Mouse (Mus musculus) heart, embryonic 15.5 days (tissue): ENCODE data around the gene Cers6. TPM values are rescaled to one million over a fixed set of nuclear protein-coding genes. Genes with fewer than 3 reads are reported as not detected.

ENCODE experiments used
- ATAC-seq: fragments of 200-750 bp; cut with Nextera tagmentation; replicated peaks from 2 replicates; pipeline ENCODE4 v1.8.0; 2017; ENCODE audit warnings: low read depth, moderate TSS enrichment; ENCODE audit not compliant: insufficient number of reproducible peaks, insufficient read depth, low FRiP score
- H3K27ac ChIP-seq: fragments of 300-500 bp; sonication (generic); 2 replicates; pipeline ENCODE4 v1.5.1; 2015; ENCODE audit warnings: mild to moderate bottlenecking, inconsistent platforms
- H3K27me3 ChIP-seq: fragments of 300-500 bp; sonication (generic); 2 replicates; pipeline ENCODE4 v1.6.1; 2015; ENCODE audit warnings: inconsistent platforms
- H3K36me3 ChIP-seq: fragments of 300-500 bp; sonication (generic); 2 replicates; pipeline ENCODE4 v1.6.1; 2015; ENCODE audit warnings: mild to moderate bottlenecking, inconsistent platforms
- H3K4me1 ChIP-seq: fragments of 300-500 bp; sonication (generic); replicated peaks from 2 replicates; pipeline ENCODE4 v1.6.1; 2015; ENCODE audit warnings: inconsistent platforms
- H3K4me2 ChIP-seq: fragments of 300-500 bp; sonication (generic); 2 replicates; pipeline ENCODE4 v1.6.1; 2015; ENCODE audit warnings: inconsistent platforms, mild to moderate bottlenecking, moderate library complexity
- H3K4me3 ChIP-seq: fragments of 300-500 bp; sonication (generic); 2 replicates; pipeline ENCODE4 v1.5.1; 2015; ENCODE audit warnings: mild to moderate bottlenecking, inconsistent platforms
- H3K9ac ChIP-seq: fragments of 300-500 bp; sonication (generic); 2 replicates; pipeline ENCODE4 v1.6.1; 2015; ENCODE audit warnings: mild to moderate bottlenecking, inconsistent platforms
- H3K9me3 ChIP-seq: fragments of 300-500 bp; sonication (generic); replicated peaks from 2 replicates; pipeline ENCODE4 v1.6.1; 2016; ENCODE audit warnings: inconsistent platforms
- WGBS: fragments of 180-500 bp; shearing (Covaris S2); methylation state at CpG from one replicate; pipeline ENCODE4 v1.1.7; 2015; ENCODE audit warnings: mixed read lengths; 5-methylcytosine and 5-hydroxymethylcytosine counted together
- polyA plus RNA-seq: library from polyadenylated mRNA; unstranded; fragments of >200 nt; fragmentation: Nextera tagmentation; extraction: Ambion mirVana; gene quantifications from 2 replicates; pipeline ENCODE4 v1.2.1, GENCODE M21; 2015

Gene Cers6
- polyA plus RNA-seq, 1 experiment from 2014 or later, result 19.2 TPM

- Histone ChIP-seq H3K9ac (no peak overlapping the region), H3K9me3 (no peaks in the 10 kb centered on the region), H3K4me1 (peaks cover 19% of the 10 kb centered on the region), H3K4me3 (no peak overlapping the region), H3K27me3 (no peaks in the 10 kb centered on the region), H3K4me2 (no peak overlapping the region), H3K27ac (no peak overlapping the region), H3K36me3 (no peaks in the 10 kb centered on the region)
- no peak for ATAC-seq
- WGBS, result 76% methylated on average over 6 of the region's 6 CpGs
These were observed 41.3 kb downstream of the Cers6 start for GRCm38 (mm10) chr2:68902546-68902945.

- no peak for ATAC-seq
- no peak overlapping the region for H3K4me3 ChIP-seq
- no peaks in the 10 kb centered on the region for H3K36me3 ChIP-seq
These were observed 45.7 kb downstream of the Cers6 start for GRCm38 (mm10) chr2:68906921-68907320.

DNA sequence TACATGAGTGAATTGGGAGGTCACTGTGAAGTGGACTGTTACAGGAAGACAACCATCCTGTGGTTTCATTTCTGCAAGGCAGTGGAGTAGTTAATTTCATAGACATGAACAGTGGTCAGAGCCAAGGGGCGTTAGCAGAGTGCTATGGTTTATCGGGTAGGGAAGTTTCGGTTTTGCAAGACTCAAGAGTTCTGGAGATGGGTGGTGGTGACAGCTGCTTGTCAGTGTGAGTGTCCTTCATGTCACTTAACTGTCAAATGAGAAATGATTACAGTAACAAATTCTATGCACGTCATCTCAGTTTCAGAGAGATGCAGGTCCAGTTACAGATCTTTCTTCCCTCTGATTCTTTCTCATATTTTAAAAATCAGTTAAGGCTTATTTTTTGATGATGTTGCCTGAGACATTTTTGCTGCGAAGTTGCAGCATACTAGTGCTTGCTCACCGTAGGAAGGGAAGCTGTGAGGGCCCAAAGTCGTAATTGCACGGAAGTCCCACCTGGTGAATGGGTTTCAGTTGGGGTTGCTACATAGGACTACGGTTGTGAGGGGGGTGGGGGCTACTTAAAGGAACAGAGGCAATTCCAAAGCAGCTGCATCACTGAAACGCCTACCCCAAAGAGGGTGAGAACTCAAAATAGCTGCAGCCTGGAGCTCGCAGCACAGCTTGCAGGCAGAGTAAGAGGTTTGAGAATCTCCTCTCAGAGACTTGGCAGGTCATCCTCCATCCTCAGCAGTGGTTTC lies 46.7 kb downstream of the Cers6 start:
- no peaks in the 10 kb centered on the region for H3K9me3 ChIP-seq
- no peaks in the 10 kb centered on the region for H3K36me3 ChIP-seq
- H3K4me1 ChIP-seq, result peaks cover 19% of the 10 kb centered on the region
- H3K27ac ChIP-seq, result peak overlapping the region; percentile 29; the same call in 1 of the 2 replicates
- WGBS, result 33% methylated on average over 11 of the region's 11 CpGs
- H3K4me3 ChIP-seq, result peak overlapping the region; percentile 26
- H3K9ac ChIP-seq, result no peak overlapping the region
- ATAC-seq, result no peak; the same call in 1 of the 2 replicates
- H3K4me2 ChIP-seq, result peak overlapping the region; percentile 57
- no peaks in the 10 kb centered on the region for H3K27me3 ChIP-seq

More at GRCm38 (mm10) chr2:68906921-68907320, 45.7 kb downstream of the Cers6 start:
- 77% methylated on average over 3 of the region's 3 CpGs for WGBS
- H3K9me3 ChIP-seq, result no peaks in the 10 kb centered on the region
- no peaks in the 10 kb centered on the region for H3K27me3 ChIP-seq
- H3K27ac ChIP-seq, result no peak overlapping the region
- peaks cover 20% of the 10 kb centered on the region for H3K4me1 ChIP-seq
- H3K9ac ChIP-seq, result no peak overlapping the region
- no peak overlapping the region for H3K4me2 ChIP-seq

DNA sequence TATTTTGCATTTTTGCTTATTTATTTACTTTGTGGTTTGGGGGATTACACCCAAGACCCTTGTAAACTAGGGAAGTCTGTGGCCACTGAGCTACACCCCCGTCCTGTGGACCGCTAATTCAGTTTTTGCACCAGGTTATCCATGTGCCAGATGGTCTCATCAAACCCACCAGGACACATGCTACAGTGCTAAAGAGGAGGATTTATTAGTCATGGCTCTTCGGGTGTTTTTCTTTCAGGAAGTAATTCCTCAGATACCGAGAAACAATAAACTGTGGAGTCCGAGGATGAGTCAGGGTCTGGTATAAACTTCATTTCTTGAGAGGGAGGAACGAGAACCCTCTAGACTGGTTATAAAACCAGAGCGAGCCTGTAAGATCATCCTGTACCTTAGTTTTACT lies 49.5 kb downstream of the Cers6 start:
- peaks cover 19% of the 10 kb centered on the region for H3K4me1 ChIP-seq
- H3K27ac ChIP-seq, result no peak overlapping the region
- no peak overlapping the region for H3K4me3 ChIP-seq
- ATAC-seq, result no peak
- H3K9ac ChIP-seq, result no peak overlapping the region
- no peak overlapping the region for H3K4me2 ChIP-seq
- no peaks in the 10 kb centered on the region for H3K36me3 ChIP-seq
- H3K9me3 ChIP-seq, result no peaks in the 10 kb centered on the region
- 69% methylated on average over 7 of the region's 7 CpGs for WGBS
- H3K27me3 ChIP-seq, result no peaks in the 10 kb centered on the region

DNA sequence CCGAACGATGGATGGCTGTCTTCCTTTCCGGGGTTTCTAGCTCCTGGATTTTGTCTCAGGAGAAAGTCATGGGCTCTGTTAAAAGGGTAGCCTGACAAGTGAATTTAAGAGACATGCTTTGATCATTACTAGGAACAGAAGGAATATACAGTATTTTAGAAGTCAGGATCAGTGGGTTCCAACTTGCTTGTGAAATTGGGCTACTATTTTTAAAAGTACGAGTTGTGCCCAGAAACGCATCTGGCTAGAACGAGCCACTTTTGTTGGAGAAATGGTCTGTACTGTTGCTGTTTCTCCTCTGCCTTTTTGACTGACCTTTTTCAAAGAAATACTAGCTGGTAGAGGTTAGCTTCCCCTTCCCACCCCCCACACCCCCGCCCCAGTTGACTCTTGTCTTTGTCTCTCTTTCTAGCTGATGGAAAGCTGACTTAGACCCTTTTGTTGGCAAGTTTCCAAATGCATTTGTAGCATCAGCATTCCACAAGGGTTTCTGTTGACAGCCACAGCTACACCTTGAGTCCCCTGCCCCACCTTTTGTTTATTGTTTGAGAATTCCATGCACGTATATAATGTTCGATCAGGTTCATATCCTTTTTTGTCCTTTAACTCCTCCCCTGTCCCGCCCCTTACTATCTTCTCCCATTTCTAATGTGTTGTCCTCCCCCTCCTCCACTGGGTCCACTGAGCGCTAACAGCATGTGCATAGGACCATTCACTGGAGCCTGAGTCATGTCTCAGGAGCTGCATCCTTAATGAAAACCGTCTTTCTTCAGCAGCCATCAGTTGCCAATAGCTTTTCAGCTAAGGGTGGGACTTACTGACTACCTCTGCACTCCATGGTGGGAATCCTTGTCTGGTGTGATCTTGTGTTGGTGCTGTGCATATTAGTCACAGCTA lies 50.6 kb downstream of the Cers6 start:
- Histone ChIP-seq H3K9me3 (no peaks in the 10 kb centered on the region), H3K9ac (no peak overlapping the region), H3K4me3 (no peak overlapping the region), H3K27ac (no peak overlapping the region), H3K4me2 (no peak overlapping the region), H3K27me3 (no peaks in the 10 kb centered on the region), H3K36me3 (no peaks in the 10 kb centered on the region), H3K4me1 (peaks cover 23% of the 10 kb centered on the region)
- no peak for ATAC-seq
- 69% methylated on average over 12 of the region's 12 CpGs for WGBS

GRCm38 (mm10) chr2:68915742-68916141 lies 54.5 kb downstream of the Cers6 start:
- H3K9me3 ChIP-seq, result no peaks in the 10 kb centered on the region
- H3K27ac ChIP-seq, result no peak overlapping the region
- no peak for ATAC-seq
- no peak overlapping the region for H3K4me2 ChIP-seq
- H3K9ac ChIP-seq, result no peak overlapping the region
- no peaks in the 10 kb centered on the region for H3K36me3 ChIP-seq
- H3K4me1 ChIP-seq, result peaks cover 16% of the 10 kb centered on the region
- no peak overlapping the region for H3K4me3 ChIP-seq
- H3K27me3 ChIP-seq, result no peaks in the 10 kb centered on the region

- Histone ChIP-seq H3K27me3 (no peaks in the 10 kb centered on the region), H3K4me1 (peaks cover 16% of the 10 kb centered on the region), H3K9ac (no peak overlapping the region), H3K4me3 (no peak overlapping the region), H3K36me3 (no peaks in the 10 kb centered on the region), H3K4me2 (no peak overlapping the region), H3K9me3 (no peaks in the 10 kb centered on the region), H3K27ac (no peak overlapping the region)
- no peak for ATAC-seq
- WGBS, result 83% methylated on average over 3 of the region's 3 CpGs
These were observed 55.1 kb downstream of the Cers6 start for GRCm38 (mm10) chr2:68916299-68916698.

DNA sequence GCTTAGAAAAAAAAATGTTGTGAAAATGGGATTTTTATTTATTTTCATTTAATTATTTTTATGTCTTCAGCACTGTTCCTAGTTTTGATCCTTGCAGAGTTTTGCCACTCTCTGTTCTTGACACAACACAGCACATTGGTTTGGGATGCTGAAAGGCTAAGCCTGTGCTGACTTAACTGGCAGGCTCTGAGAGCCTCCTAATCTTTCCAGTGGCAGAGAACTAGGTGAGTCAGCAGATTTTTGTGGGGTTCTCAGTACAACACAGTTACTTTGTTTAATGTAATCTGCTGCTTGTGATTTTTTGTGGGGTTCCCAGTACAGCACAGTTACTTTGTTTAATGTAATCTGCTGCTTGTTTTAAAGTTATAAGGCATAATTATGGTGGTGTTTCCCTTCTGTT lies 55.8 kb downstream of the Cers6 start:
- no peaks in the 10 kb centered on the region for H3K9me3 ChIP-seq
- H3K27me3 ChIP-seq, result no peaks in the 10 kb centered on the region
- H3K4me1 ChIP-seq, result peaks cover 10% of the 10 kb centered on the region
- no peak overlapping the region for H3K4me3 ChIP-seq
- no peaks in the 10 kb centered on the region for H3K36me3 ChIP-seq
- no peak overlapping the region for H3K9ac ChIP-seq
- no peak overlapping the region for H3K4me2 ChIP-seq
- H3K27ac ChIP-seq, result no peak overlapping the region
- ATAC-seq, result no peak

- no peak overlapping the region for H3K4me2 ChIP-seq
- H3K9ac ChIP-seq, result no peak overlapping the region
- H3K9me3 ChIP-seq, result no peaks in the 10 kb centered on the region
- peaks cover 9% of the 10 kb centered on the region for H3K4me1 ChIP-seq
- no peak overlapping the region for H3K4me3 ChIP-seq
- H3K36me3 ChIP-seq, result no peaks in the 10 kb centered on the region
- no peak for ATAC-seq
- H3K27me3 ChIP-seq, result no peaks in the 10 kb centered on the region
- H3K27ac ChIP-seq, result no peak overlapping the region
- 87% methylated on average over 4 of the region's 4 CpGs for WGBS
These were observed 56.3 kb downstream of the Cers6 start for GRCm38 (mm10) chr2:68917524-68917923.

GRCm38 (mm10) chr2:68924344-68924743 lies 63.1 kb downstream of the Cers6 start:
- Histone ChIP-seq H3K9ac (no peak overlapping the region), H3K4me2 (no peak overlapping the region), H3K36me3 (no peaks in the 10 kb centered on the region), H3K27me3 (no peaks in the 10 kb centered on the region), H3K4me1 (peaks cover 4% of the 10 kb centered on the region; the same call in 1 of the 2 replicates), H3K9me3 (no peaks in the 10 kb centered on the region), H3K27ac (no peak overlapping the region), H3K4me3 (no peak overlapping the region)
- ATAC-seq, result 0 out of 2 replicates have a peak, but pooled peaks have one; percentile 27
- 76% methylated on average over 9 of the region's 9 CpGs for WGBS

DNA sequence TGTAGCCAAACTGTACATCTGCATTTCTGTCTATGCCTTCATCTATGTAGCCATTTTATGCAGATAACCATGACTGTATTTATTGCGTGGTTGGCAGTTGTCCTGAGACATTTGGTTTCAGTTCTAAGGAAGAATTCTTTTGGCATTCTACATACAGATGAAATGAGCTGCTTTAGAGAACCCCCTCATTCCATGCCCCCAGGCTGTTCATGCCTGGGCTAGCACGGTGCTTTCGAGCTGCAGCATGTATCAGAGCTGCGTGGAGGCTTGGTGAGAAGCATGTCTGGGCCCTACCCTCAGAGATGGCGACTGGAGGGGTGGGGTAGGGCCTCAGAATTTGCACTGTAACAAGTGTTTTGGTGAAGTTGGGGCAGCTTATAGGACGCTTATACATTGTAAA lies 64.3 kb downstream of the Cers6 start:
- H3K4me2 ChIP-seq, result no peak overlapping the region
- ATAC-seq, result no peak

More for the DNA sequence above, 64.3 kb downstream of the Cers6 start:
- Histone ChIP-seq H3K9me3 (no peaks in the 10 kb centered on the region), H3K9ac (no peak overlapping the region), H3K27me3 (no peaks in the 10 kb centered on the region), H3K4me1 (peaks cover 4% of the 10 kb centered on the region; the same call in 1 of the 2 replicates), H3K4me3 (no peak overlapping the region), H3K27ac (no peak overlapping the region), H3K36me3 (no peaks in the 10 kb centered on the region)
- 86% methylated on average over 6 of the region's 6 CpGs for WGBS
